Mouse (Mus musculus) hindbrain, embryonic 15.5 days (tissue): ENCODE results near the gene Prune2. TPM values are rescaled to one million over a fixed set of nuclear protein-coding genes. Genes with fewer than 3 reads are reported as not detected.
"Not testable (repeated sequence)": the region's sequence is repeated elsewhere in the genome, so short reads cannot be mapped to it uniquely, and the experiment has no call there.

Source experiments
- ATAC-seq: fragments of 200-750 bp; cut with Nextera tagmentation; 2 replicates; pipeline ENCODE4 v1.8.0; 2017; ENCODE audit warnings: low read depth, moderate number of reproducible peaks, moderate TSS enrichment; ENCODE audit not compliant: low FRiP score
- H3K27ac ChIP-seq: fragments of 300-500 bp; sonication (generic); replicated peaks from 2 replicates; pipeline ENCODE4 v1.5.1; 2015; ENCODE audit warnings: mild to moderate bottlenecking, inconsistent platforms
- H3K27me3 ChIP-seq: fragments of 300-500 bp; sonication (generic); 2 replicates; pipeline ENCODE4 v1.6.1; 2015; ENCODE audit warnings: control low read depth, inconsistent platforms
- H3K36me3 ChIP-seq: fragments of 300-500 bp; sonication (generic); 2 replicates; pipeline ENCODE4 v1.6.1; 2015; ENCODE audit warnings: control low read depth, inconsistent platforms
- H3K4me1 ChIP-seq: fragments of 300-500 bp; sonication (generic); replicated peaks from 2 replicates; pipeline ENCODE4 v1.6.1; 2015; ENCODE audit warnings: control low read depth, inconsistent platforms
- H3K4me2 ChIP-seq: fragments of 300-500 bp; sonication (generic); 2 replicates; pipeline ENCODE4 v1.6.1; 2015; ENCODE audit warnings: moderate library complexity, mild to moderate bottlenecking, inconsistent platforms
- H3K4me3 ChIP-seq: fragments of 300-500 bp; sonication (generic); 2 replicates; pipeline ENCODE4 v1.5.1; 2015; ENCODE audit warnings: mild to moderate bottlenecking, inconsistent platforms
- H3K9ac ChIP-seq: fragments of 300-500 bp; sonication (generic); 2 replicates; pipeline ENCODE4 v1.6.1; 2015; ENCODE audit warnings: inconsistent platforms
- H3K9me3 ChIP-seq: fragments of 300-500 bp; sonication (generic); 2 replicates; pipeline ENCODE4 v1.6.1; 2016; ENCODE audit warnings: control low read depth, inconsistent platforms
- WGBS: fragments of 180-500 bp; shearing (Covaris S2); methylation state at CpG from one replicate; pipeline ENCODE4 v1.1.7; 2015; 5-methylcytosine and 5-hydroxymethylcytosine counted together
- polyA plus RNA-seq: library from polyadenylated mRNA; unstranded; fragments of >200 nt; fragmentation: Nextera tagmentation; extraction: Ambion mirVana; gene quantifications from 2 replicates; pipeline ENCODE4 v1.2.1, GENCODE M21; 2015

The Prune2 gene
- polyA plus RNA-seq, 1 experiment from 2014 or later: 8.2 TPM

DNA sequence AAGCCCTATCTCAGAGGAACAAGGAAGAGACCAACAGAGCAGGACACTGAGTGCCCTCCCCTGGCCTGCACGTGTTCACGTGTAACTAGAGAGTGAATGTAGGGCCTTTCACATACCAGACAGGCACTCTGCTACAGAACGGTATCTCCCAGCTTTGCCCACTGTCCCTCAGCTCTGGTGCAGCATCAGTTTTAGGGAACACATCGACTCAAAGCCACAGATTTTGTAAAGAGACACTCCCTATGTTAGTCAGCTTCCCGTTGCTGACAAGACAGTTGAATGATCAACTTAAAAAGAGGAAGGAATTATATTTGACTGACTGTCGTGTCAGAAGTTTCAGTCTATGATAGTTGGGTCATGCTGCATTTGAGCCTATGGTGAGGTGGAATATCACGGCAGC, 210.4 kb downstream of the Prune2 start:
- WGBS: 88% methylated on average over 7 of the region's 7 CpGs
- ATAC-seq: no peak
- H3K27me3 ChIP-seq: no peaks in the 10 kb centered on the region
- no peaks in the 10 kb centered on the region for H3K9me3 ChIP-seq
- H3K9ac ChIP-seq: no peak overlapping the region
- H3K27ac ChIP-seq: no peak overlapping the region
- no peaks in the 10 kb centered on the region for H3K36me3 ChIP-seq
- no peak overlapping the region for H3K4me3 ChIP-seq
- no peaks in the 10 kb centered on the region for H3K4me1 ChIP-seq
- H3K4me2 ChIP-seq: no peak overlapping the region

DNA sequence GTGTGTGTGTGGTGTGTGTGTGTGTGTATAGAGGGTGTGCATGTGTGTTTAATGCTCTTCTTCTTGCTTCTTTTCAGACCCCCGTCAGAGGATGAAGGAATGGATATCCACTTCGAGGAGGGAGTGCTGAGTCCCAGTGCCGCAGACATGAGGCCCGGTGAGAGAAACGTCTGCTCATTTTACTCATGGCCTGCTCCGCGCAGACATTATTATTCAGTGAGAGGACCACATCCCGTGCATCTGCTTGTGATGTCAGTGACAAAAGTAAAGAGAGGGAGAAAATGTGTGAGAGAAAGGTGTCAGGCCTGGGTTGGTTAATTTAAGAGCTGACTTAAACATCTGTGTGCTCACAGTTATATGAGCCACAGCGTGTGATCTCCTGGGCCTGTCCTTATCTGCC, 212.3 kb downstream of the Prune2 start:
- 75% methylated on average over 9 of the region's 9 CpGs for WGBS

DNA sequence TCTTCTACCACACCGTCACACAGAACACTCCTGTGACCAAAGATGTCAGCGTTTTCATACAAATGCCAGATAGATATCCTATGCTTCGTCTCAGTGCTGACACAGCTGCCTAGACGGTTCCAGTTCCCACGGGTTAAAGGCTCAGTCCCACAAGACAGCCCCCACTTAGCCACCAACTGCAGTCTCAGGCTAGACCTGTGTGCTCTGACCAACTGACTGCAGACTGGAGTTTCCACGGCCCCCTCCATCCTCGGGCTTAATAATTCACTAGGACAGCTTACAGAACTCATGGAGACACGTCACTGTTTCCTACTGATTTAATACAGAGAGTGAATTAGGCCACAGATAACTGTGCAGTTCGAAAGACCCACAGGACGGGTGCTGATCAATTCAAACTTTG, 213.8 kb downstream of the Prune2 start:
- Histone ChIP-seq H3K27me3 (no peaks in the 10 kb centered on the region), H3K4me2 (no peak overlapping the region), H3K9ac (no peak overlapping the region), H3K4me3 (no peak overlapping the region), H3K36me3 (no peaks in the 10 kb centered on the region), H3K4me1 (no peaks in the 10 kb centered on the region), H3K27ac (no peak overlapping the region), H3K9me3 (no peaks in the 10 kb centered on the region)
- ATAC-seq: no peak
- 82% methylated on average over 10 of the region's 10 CpGs for WGBS

More for the DNA sequence above, 212.3 kb downstream of the Prune2 start:
- no peak for ATAC-seq
- Histone ChIP-seq H3K36me3 (no peaks in the 10 kb centered on the region), H3K27me3 (no peaks in the 10 kb centered on the region), H3K4me3 (no peak overlapping the region), H3K4me1 (no peaks in the 10 kb centered on the region), H3K4me2 (no peak overlapping the region), H3K27ac (no peak overlapping the region), H3K9ac (no peak overlapping the region), H3K9me3 (no peaks in the 10 kb centered on the region)

DNA sequence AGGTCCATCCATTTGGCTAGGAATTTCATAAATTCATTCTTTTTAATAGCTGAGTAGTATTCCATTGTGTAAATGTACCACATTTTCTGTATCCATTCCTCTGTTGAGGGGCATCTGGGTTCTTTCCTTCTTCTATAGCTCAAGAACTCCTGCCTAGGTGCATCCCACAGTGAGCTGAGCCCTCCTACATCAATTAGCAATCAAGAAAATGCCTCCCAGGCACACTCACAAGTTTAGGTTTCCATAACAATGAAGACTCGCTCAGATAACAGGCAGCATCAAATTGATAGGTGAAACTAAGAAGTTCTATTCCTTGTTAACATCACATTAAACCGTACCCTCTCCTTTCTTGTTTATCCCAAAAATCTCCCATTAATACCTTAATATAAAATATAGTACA, 218.6 kb downstream of the Prune2 start:
- not testable (repeated sequence) for H3K9ac ChIP-seq, H3K36me3 ChIP-seq, H3K4me1 ChIP-seq, H3K9me3 ChIP-seq, H3K27ac ChIP-seq, ATAC-seq, H3K27me3 ChIP-seq, H3K4me3 ChIP-seq, H3K4me2 ChIP-seq
- WGBS: 90% methylated on average over 2 of the region's 2 CpGs

DNA sequence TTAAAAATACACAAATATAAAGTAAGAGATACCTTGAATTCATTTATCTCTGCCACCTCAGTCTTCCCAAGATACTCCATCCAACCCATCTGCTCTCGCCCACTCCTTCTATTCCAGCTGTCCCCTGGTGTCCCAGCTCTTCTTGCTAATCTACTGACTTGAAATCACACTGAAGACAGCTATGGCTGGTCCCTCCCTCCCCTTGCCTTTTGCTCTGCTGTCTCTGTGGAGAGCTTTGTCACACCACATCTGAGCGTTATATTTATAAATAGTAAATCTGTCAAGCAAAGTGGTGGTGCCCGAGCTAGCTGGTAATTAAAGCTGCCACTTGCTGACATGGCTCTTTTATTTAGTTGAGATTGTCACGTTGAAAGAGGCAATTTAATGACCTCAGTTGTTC, 224.6 kb downstream of the Prune2 start:
- H3K4me1 ChIP-seq: no peaks in the 10 kb centered on the region
- no peak overlapping the region for H3K9ac ChIP-seq
- ATAC-seq: no peak
- H3K9me3 ChIP-seq: no peaks in the 10 kb centered on the region
- H3K4me2 ChIP-seq: no peak overlapping the region
- no peaks in the 10 kb centered on the region for H3K36me3 ChIP-seq
- no peaks in the 10 kb centered on the region for H3K27me3 ChIP-seq
- WGBS: 44% methylated on average over 4 of the region's 4 CpGs
- no peak overlapping the region for H3K4me3 ChIP-seq
- no peak overlapping the region for H3K27ac ChIP-seq

DNA sequence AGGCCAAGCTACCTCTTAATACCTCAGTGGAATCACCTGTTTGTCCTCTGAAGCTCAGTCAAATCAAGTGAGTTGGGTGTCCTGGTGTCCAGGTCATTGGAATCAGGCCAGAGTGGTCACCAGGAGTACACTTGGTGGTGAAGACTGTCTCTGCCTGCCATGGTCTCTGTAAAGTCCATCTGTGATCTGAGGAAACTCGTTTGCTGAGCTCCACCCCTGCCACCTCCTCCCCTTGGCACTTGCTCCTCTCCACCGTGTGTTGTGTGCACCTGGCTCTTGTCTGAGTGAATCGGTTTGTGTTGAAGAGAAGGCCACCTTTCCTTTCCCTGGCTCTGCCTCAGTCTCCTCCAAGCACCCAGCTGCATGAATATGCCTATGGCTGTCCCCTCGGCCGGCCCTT, 238.8 kb downstream of the Prune2 start:
- 83% methylated on average over 5 of the region's 5 CpGs for WGBS
- no peak overlapping the region for H3K4me3 ChIP-seq

DNA sequence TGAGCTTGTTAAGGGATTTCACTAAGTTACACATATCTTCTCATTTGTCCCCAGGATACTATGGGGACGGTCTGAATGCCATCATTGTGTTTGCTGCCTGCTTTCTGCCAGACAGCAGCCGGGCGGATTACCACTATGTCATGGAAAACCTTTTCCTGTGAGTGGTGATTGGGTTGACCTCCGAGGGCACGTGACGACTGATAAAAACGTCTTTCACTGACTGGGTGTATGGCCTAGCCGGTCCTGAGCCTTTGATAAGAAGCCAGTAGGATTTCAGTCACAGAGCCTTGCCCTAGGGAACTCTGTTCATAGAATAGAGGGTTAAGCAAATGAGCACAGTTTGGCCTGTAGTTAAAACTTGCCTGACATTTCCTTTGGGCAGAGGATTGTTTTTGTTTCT, 243.1 kb downstream of the Prune2 start:
- Histone ChIP-seq H3K36me3 (no peaks in the 10 kb centered on the region), H3K4me2 (no peak overlapping the region), H3K27me3 (no peaks in the 10 kb centered on the region), H3K9ac (no peak overlapping the region), H3K4me3 (no peak overlapping the region), H3K9me3 (no peaks in the 10 kb centered on the region), H3K27ac (no peak overlapping the region), H3K4me1 (no peaks in the 10 kb centered on the region)
- 61% methylated on average over 8 of the region's 8 CpGs for WGBS
- ATAC-seq: no peak

More for the DNA sequence above, 238.8 kb downstream of the Prune2 start:
- Histone ChIP-seq H3K27me3 (no peaks in the 10 kb centered on the region), H3K9ac (no peak overlapping the region), H3K9me3 (no peaks in the 10 kb centered on the region), H3K27ac (no peak overlapping the region), H3K4me1 (no peaks in the 10 kb centered on the region), H3K4me2 (no peak overlapping the region), H3K36me3 (no peaks in the 10 kb centered on the region)
- no peak for ATAC-seq

DNA sequence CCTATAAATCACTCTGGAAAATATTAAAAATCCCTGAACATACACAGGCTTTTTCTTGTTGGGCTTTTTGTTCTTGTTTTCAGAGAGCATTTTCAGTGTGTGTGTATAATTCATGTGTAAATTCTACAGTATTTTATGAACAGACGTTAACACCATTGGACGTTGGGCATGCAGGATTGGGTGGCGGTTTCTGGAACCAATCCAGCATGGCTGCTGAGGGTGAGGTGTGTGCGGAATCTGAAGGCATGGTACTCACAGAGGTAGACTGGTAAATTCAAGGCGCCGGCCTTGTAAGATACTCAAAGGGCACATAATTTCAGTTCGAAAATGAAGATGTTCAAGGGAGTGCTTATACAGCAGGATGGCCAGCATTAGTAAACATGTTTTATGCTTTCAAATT, 251.2 kb downstream of the Prune2 start:
- Histone ChIP-seq H3K4me2 (no peak overlapping the region), H3K27ac (no peak overlapping the region), H3K9me3 (no peaks in the 10 kb centered on the region), H3K27me3 (no peaks in the 10 kb centered on the region), H3K4me3 (no peak overlapping the region), H3K4me1 (no peaks in the 10 kb centered on the region), H3K9ac (no peak overlapping the region), H3K36me3 (no peaks in the 10 kb centered on the region)
- no peak for ATAC-seq
- WGBS: 88% methylated on average over 7 of the region's 7 CpGs

DNA sequence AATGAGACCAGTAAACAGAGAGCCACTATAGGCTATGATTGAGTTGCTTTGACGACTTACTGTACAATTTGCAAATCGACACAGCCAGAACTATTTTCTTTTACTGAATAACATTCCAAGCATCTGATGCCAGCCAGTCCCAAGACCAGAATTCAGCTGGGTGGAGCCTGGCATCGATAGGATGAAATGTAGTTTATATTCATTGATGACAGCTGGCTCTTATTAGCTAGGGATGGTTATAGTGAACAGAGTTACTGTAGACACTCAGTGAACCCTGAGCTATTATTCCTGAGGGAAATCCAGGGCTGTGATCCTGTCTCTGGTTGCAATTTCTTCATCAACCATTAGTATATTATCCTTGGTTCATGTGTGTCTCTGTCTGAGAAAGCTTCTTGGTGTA, 254.6 kb downstream of the Prune2 start:
- Histone ChIP-seq H3K4me3 (no peak overlapping the region), H3K9ac (no peak overlapping the region), H3K27ac (no peak overlapping the region), H3K9me3 (no peaks in the 10 kb centered on the region), H3K27me3 (no peaks in the 10 kb centered on the region), H3K4me1 (no peaks in the 10 kb centered on the region), H3K36me3 (no peaks in the 10 kb centered on the region), H3K4me2 (no peak overlapping the region)
- no peak for ATAC-seq
- 85% methylated on average over 3 of the region's 3 CpGs for WGBS

DNA sequence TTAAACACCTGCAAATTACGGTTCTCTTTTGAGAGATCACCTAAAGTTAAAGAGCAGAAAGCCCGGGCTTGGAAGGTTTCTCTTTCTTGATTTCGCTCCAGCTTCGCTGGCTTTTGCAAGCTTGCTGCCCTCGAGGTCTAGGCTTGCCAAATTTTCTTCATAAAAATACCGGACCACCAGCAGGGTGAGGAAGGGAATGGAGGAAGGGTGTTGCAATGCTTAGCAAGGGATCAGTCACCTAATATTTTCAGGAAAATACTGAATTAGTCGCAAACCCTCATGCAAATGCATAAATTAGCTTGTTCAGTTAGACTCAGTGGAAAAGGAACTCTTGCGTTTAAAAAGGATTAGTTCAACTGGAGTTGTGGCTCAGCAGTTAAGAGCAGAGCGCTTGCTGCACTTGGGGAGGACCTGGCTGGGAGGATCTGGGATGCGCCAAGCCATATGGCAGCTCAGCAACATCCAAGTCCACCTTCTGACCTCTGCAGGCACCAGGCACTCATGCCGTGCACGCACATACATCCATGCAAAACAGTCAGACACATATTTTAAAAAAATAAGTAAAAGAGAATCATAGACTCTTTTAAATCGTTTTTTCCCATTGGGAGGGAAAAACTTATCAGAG, 259.1 kb downstream of the Prune2 start:
- no peaks in the 10 kb centered on the region for H3K4me1 ChIP-seq
- no peak overlapping the region for H3K9ac ChIP-seq
- H3K4me3 ChIP-seq: no peak overlapping the region
- H3K36me3 ChIP-seq: no peaks in the 10 kb centered on the region
- no peak for ATAC-seq
- no peaks in the 10 kb centered on the region for H3K27me3 ChIP-seq
- no peak overlapping the region for H3K4me2 ChIP-seq
- WGBS: 83% methylated on average over 13 of the region's 13 CpGs
- H3K27ac ChIP-seq: no peak overlapping the region
- H3K9me3 ChIP-seq: no peaks in the 10 kb centered on the region

DNA sequence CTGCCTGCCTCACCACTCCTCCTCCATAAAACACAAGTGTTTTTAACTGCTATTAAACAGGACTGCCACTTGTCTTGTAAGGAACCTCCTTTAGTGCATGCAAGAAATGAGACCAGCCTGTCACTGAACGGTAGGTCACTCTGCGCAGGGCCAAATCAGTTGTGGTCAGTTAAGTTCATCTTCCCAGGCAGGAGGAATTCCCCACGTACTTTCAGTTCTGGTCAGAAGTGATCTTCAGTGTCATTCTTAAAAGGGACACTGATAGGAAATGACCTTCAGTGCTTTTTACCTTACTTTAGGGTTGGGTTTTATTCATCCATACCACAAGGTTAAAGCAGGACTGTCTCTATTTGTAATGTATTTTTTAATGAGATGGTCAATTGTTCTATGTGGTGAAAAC, 262.3 kb downstream of the Prune2 start:
- no peak overlapping the region for H3K4me3 ChIP-seq
- no peaks in the 10 kb centered on the region for H3K36me3 ChIP-seq
- no peak overlapping the region for H3K9ac ChIP-seq
- WGBS: over 99% methylated on average over 3 of the region's 3 CpGs
- H3K4me1 ChIP-seq: no peaks in the 10 kb centered on the region
- H3K9me3 ChIP-seq: no peaks in the 10 kb centered on the region
- no peak for ATAC-seq
- H3K27me3 ChIP-seq: no peaks in the 10 kb centered on the region
- no peak overlapping the region for H3K27ac ChIP-seq
- no peak overlapping the region for H3K4me2 ChIP-seq

DNA sequence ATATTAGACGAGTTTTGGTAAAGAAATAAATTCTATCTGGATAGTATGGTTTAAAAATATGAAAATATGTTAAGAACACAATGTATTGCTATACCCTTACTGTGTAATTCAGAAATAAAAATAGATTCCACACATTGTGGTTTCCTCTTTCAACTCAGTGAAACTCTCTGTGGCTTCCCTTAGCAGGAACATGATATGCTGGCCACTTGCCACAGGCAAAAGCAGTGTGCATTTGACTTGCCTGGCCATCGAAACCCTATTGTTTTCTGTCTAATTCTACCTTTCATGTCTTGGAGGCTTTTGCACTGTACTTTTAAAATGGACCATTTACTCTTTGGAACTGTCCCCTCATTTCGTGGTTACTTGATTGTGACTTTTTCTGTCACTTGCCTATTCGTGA, 267.9 kb downstream of the Prune2 start:
- Histone ChIP-seq H3K4me1 (no peaks in the 10 kb centered on the region), H3K9me3 (no peaks in the 10 kb centered on the region), H3K27me3 (no peaks in the 10 kb centered on the region), H3K4me3 (no peak overlapping the region), H3K36me3 (no peaks in the 10 kb centered on the region), H3K4me2 (no peak overlapping the region), H3K9ac (no peak overlapping the region), H3K27ac (no peak overlapping the region)
- no peak for ATAC-seq
- WGBS: 83% methylated on average over 4 of the region's 4 CpGs

DNA sequence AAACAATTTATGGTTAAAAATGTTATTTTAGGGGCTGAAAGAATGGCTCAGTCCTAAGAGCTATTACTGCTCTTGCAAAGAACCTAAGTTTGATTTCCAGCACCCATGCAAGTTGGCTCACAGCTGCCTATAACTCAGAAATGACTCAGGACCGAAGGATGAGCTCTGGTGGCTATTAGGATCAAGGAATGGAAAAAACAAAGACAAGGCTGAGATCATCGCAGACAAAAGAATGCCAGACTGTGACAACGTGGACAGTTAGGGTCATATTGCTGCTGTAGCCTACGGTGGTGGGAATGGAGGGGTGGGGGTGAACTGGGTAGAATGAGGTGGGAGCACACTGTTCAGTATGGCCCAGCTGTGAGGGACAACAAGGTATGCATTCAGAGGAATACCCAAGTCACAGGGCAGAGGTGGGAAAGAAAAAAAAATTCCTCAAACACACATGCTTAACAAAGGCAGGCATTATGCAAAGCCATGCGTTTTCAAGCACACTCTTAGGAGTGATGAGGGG, 269.7 kb downstream of the Prune2 start:
- no peak overlapping the region for H3K4me2 ChIP-seq
- no peaks in the 10 kb centered on the region for H3K9me3 ChIP-seq
- 61% methylated on average over 5 of the region's 5 CpGs for WGBS
- ATAC-seq: no peak
- no peak overlapping the region for H3K4me3 ChIP-seq
- H3K27me3 ChIP-seq: no peaks in the 10 kb centered on the region
- no peaks in the 10 kb centered on the region for H3K36me3 ChIP-seq
- H3K9ac ChIP-seq: no peak overlapping the region
- H3K27ac ChIP-seq: no peak overlapping the region
- no peaks in the 10 kb centered on the region for H3K4me1 ChIP-seq
